Mouse (Mus musculus): ENCODE measurements around the gene 1110017D15Rik. TPM values are rescaled to one million over a fixed set of nuclear protein-coding genes. Genes with fewer than 3 reads are reported as not detected.
A peak's percentile ranks its signal among the peaks of the same experiment; 100 is the strongest.

Gene 1110017D15Rik
- total RNA-seq, 2 experiments from 2014 or later = 8.7 TPM

DNA sequence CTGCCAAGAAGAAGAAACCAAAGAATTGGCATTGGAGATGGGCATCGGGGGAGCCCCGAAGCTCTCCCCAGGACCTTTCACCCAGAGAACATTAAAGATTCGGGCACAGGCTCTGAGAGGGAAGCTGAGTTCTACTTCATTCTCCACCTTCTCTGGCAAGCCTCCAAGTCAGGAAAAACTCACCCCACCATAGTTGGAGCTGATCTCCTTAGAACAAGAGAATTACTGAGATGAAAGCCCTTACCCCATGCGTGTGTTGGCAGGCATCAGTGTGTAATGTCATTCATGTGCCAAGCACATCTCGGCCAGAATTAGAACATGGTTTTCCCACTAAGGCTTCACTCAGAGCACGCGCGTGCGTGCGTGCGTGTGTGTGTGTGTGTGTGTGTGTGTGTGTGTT, 21.3 kb downstream of the 1110017D15Rik start:
- DNase-seq (ENCODE audit: low spot score in 2 of 2) = peak; percentile 67 to 86
- intact Hi-C loops (cut with DNase I) = no loop called here

DNA sequence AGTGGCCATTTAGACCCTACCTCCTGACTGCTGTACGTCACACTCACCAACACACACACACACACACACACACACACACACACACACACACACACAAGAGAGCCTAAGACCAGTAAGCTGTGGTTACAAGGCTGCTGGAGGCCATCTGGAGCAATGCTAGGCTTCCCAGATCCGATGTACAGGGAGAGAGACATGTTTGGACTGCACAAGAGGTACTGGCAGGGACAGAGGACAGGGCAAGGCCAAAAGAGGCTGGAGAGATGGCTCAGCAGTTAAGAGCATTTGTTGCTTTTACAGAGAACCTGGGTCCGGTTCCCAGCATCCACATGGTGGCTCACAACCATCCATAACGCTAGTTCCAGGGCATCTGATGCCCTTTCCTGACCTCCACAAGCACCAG, 22.1 kb downstream of the 1110017D15Rik start:
- intact Hi-C loops (cut with DNase I) = no loop called here
- DNase-seq (ENCODE audit: low spot score in 2 of 2) = no peak

DNA sequence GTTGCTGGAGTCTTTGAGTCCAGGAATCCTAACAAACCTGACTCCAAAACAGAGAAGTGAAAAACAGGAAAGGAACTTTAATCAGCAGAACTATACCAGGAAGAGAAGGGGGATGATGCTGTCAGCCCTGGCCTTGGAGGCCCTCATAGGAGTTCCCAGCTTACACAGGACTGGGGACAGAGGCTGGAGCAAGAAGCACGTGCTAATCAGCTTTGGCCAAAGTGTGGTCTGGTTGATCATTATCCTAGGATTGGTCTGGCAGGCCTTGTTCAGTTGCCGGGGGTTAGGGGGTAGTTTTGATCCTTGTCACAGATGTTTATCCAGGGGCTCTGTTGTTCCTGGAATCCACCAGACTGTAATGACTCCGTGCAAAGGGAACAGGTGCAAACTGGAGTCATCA, 22.8 kb downstream of the 1110017D15Rik start:
- DNase-seq (ENCODE audit: low spot score in 2 of 2) = no peak
- intact Hi-C loops (cut with DNase I) = no loop called here

DNA sequence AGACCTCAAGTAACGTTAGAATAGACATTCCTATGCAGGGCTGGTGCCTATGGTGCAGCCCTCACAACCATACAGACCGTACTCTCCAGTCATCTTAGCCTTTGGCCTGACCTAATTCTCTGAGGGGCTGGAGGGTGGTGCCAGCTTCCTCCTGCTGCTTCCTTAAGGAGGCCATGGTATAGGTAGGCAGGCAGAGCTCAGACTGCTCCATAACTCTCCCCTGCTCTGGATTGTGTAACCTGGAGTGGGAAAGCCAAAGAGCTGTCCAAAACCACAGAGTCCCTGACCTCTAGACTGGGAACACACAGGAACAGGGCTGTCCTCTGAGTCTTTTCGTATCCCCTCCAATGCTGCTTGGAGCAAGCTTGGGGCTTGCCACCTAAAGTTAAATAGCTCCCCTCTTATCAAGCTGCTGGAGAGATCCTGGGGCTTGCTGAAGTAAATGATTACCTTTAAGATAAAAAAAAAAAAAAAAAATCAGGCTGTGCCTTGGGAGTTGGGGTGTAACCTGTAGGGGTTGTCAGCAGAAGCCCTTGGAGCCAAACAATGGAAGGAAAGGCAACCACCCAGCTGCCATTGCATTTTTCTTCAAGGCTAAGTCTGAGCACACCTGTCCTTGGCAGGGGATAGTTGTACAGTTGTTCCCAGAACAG, 23.5 kb downstream of the 1110017D15Rik start:
- intact Hi-C loops (cut with DNase I) = no loop called here
- no peak for DNase-seq (ENCODE audit: low spot score in 2 of 2)

DNA sequence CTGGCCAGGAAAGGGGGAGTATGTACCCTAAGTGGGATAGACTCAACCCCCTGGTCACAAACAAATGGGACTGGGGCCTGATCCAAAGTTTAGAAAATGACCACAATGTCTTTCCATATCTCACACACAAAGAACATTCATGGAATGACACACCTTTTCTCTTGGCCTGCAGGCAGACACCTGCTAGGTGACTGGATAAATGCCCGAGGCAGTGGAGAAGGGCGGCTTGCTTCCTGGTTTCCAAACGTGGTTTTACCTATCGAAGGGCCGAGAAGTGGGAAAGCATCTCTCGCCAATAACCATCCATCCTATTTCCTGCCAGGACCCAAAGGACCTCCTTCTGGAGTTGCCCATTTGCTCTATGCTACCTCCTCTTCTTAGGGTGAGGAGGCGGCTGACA, 24.2 kb downstream of the 1110017D15Rik start:
- intact Hi-C loops (cut with DNase I) = no loop called here

DNA sequence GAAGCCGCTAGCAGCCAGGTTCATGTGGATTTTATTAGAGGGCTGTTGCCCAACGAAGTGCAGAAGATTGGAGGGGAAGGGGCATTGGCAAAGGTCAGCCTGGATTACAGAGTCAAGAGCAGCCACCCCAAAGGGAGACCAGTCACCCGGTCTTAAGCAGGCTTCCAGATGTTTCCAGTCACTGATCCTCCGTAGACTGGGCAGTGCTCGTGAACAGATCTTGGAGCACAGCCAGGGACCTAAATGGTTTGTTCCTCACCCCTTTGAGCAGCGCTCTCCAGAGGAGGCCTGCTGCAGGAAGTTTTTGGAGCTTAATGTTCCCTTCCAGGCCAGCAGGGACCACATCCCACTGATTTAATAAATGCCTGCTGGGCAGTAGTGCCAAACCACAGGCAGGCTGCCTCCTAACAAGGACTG, 35.5 kb downstream of the 1110017D15Rik start:
- intact Hi-C loops (cut with DNase I) = no loop called here
- DNase-seq (ENCODE audit: low spot score in 2 of 2) = peak in 1 of 2 experiments; percentile 62

More for the DNA sequence above, 24.2 kb downstream of the 1110017D15Rik start:
- DNase-seq (ENCODE audit: low spot score in 2 of 2) = no peak

DNA sequence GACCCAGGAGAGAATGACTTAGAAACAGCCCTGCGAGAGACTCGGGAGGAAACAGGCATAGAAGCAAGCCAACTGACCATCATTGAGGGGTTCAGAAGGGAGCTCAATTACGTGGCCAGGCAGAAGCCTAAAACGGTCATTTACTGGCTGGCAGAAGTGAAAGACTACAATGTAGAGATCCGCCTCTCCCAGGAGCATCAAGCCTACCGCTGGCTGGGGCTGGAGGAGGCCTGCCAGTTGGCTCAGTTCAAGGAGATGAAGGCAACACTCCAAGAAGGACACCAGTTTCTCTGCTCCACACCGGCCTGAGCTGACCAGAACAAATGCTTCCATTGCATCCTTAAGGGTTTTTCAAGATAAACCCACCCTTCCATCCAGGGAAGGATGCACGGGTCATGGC, 36.9 kb downstream of the 1110017D15Rik start:
- intact Hi-C loops (cut with DNase I) = no loop called here
- no peak for DNase-seq (ENCODE audit: low spot score in 2 of 2)

DNA sequence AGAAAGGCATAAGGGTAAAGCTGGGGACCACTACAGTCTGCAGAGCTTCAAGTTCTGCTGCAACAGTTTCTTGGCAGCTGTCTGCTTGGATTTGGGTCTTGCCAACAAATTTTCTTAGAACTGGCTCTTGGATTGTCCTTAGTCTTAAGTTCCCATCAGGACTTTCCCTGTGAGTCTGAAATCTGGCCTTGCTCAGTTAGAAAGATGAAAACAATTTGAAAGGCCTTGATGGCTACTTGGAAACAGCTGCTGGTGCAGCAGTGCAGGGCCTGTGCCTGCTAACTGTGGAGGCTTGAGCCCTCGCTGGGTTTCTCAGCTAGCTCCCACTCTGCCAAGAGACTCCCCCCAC, 37.7 kb downstream of the 1110017D15Rik start:
- intact Hi-C loops (cut with DNase I) = no loop called here
- DNase-seq (ENCODE audit: low spot score in 2 of 2) = no peak

DNA sequence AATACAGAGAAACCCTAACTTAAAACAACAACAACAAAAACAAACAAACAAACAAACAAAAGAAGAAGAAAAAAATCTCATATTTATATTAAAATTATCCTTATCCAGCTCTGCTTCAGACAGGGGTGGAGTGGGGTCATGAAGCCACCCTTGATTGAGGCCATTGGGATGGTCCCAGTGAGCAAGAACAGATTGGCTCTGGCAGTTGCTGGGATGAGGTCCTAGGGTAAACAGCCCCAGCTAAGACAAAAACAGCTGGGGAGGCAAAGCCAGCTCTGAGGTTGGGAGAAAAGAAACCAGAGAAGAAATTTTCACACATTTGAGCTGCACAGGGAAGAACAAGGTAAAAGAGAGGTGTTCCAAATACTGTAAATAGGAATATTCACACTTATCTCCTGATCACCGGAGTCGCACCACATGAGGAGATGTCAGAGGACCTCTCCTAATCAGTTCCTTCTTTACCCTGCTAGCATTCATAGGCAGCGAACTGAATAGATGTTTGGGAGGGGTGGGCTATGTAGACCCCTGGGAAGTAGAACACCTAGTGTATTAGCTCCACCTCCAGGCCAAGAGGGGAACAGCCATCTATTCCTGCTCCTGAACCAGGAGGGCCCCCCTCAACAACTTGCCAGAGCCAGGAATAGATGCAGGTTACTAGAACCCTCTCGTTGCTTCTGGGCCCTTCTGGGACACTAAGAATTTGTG, 38.2 kb downstream of the 1110017D15Rik start:
- intact Hi-C loops (cut with DNase I) = no loop called here

DNA sequence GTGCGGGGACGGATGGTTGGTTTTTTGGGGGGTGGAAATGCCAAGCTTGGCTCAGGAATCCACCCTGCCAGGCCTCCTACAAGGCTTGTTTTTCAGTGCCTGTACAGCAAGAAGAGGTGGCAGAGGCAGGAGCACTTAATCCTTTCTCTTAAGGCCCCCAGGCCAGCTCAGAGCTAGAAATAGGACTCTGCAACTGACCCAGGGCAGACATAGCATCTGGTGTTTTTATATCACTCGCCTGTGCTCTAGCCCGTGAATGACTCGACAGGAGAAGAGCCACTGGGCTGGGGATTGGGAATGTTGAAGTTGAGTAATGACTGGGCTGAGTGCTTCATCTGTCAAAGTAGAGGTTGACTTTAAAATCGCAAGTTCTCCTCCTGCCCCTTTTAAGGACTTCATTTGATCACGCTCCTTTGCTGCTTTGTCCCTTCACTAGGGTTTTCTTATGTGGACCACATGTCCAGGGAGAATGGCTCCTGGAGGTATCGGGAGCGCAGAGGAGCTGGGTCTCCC, 39.4 kb downstream of the 1110017D15Rik start:
- DNase-seq (ENCODE audit: low spot score in 2 of 2) = no peak
- intact Hi-C loops (cut with DNase I) = no loop called here

More for the DNA sequence above, 38.2 kb downstream of the 1110017D15Rik start:
- DNase-seq (ENCODE audit: low spot score in 2 of 2) = no peak

DNA sequence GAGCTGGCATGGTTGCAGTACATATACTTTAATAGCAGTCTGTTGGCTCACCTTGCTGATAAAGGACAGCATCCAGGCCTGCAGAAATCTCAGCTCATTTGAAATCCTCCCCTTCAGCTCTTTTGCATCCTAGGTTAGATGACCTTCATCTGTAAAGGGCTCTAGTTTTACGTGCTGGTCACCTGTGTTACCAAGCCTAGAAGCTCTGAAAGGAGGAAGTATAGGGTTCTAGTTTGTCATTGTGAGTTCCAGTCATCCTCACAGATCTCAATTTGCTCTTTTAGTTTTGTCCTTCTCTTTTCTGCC, 45.8 kb downstream of the 1110017D15Rik start:
- intact Hi-C loops (cut with DNase I) = no loop called here
- no peak for DNase-seq (ENCODE audit: low spot score in 2 of 2)

DNA sequence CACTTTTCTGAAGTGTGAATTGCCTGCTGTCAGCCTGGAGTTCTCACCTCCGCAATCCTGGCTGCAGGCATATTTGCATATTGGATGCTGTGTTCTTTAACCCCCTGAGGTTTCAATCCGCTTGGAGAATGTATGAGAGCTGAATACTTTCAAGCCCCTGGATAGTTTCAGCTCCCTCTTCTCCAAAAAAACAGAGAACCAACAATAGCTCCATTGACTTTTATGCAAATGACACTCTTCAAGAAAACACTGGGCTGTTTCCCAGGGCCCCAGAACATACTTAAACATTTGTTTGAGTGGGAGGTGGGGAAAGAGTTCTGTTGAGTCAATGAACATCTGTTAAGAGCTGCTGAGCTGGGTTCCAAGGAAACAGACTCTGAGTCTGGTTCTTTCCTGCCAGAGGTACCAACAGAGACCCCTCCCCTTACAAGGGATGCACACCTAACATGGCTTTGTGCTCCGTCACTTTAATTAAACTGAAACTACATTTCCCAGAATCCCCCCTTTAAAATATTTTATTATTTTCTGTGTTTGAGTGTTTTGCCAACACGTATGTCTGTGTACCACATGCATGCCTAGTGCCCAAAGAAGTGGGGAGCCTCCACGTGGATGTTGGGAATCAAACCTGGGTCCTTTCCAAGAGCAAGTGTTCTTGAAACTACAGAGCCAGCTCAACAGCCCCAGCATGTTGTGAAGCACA, 46.3 kb downstream of the 1110017D15Rik start:
- intact Hi-C loops (cut with DNase I) = no loop called here
- peak; percentile 58 to 87 for DNase-seq (ENCODE audit: low spot score in 2 of 2)

DNA sequence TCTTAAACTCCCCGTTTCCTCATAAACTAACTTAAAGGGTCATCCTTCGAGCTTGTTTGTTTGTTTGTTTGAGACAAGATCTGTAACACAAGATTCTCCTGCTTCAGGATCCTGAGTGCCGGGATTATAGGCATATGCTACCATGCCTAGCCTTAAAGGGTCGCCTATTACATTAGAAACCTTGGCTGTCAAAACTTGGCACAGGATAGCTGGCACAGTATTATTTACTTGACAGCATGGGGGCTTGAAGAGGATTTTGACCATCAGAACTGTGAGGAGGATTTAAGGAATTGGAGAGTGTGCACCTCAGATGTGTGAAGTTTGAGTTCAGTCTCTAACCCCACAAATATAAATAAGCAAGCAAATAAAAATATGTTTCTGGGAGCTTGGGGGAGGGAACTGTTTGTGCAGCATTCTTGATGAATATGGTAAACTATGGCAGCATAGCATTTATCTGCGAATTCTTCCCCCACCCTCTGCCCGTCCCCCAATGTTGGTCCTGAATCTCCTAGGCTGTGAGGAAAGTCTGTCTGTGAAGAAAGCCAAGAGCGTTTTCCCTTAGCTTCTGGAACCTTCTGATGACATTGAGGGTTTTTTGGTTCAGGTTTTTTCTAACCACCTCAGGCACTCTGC, 47.0 kb downstream of the 1110017D15Rik start:
- DNase-seq (ENCODE audit: low spot score in 2 of 2) = no peak
- intact Hi-C loops (cut with DNase I) = no loop called here

DNA sequence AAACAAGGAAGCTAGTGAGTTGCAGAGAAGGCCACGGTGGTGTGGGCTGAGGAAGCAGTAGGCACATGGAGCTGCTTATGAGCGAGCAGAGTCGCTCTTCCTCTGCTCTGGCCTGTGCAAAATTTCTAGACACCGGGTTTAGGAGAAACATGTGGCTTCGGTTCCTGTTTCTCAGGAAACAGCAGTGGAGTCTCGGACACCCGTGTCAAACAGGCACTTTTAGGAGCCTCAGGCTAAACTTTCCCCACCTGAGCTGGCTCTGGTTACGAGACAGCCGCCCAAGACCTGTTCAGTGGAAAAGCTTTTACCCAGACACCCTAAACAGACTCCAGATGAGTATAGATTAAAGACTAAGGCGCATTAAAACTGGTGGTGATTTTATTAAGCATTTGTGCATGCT, 47.9 kb downstream of the 1110017D15Rik start:
- intact Hi-C loops (cut with DNase I) = loop anchor here (2.0 to 5.0 kb wide), 4 partner anchors 38 to 240 kb away; partner anchors contain the start of genes Dnaic1 and Fam219a
- no peak for DNase-seq (ENCODE audit: low spot score in 2 of 2)

DNA sequence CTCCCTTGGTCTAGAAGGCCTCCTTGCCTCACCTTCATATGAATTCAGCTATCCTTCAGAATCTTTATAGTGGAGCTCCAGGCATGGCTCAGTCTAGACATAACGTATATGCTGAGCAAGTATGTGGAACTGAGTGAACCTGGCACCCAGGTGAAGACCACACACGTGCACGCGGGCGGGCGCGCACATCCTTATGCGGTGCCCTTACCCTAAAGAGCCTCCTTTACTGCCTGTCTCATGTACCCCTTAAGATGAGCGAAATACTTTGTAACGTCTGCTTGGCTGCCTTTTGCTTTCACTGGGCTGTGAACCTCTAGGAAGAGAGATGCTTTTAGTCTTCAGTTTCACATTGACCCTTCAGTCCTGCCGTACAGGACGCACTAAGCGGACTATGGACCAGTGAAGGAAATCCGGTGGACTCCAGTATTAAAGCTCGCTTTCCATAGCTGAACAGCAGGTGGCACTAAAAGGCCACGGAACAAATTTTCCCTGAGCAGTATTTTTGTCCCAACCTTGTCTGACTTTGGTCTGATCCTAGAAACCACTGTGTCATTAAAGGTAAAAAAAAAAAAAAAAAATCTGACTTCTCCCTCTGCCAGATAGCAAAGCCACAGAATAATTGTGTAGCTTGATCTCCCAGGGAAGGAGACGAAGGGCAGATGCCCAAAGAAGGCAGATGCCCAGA, 48.6 kb downstream of the 1110017D15Rik start:
- intact Hi-C loops (cut with DNase I) = loop anchor here (2.0 to 5.0 kb wide), 4 partner anchors 39 to 240 kb away; partner anchors contain the start of genes Dnaic1 and Fam219a
- peak; percentile 56 to 74 for DNase-seq (ENCODE audit: low spot score in 2 of 2)

DNA sequence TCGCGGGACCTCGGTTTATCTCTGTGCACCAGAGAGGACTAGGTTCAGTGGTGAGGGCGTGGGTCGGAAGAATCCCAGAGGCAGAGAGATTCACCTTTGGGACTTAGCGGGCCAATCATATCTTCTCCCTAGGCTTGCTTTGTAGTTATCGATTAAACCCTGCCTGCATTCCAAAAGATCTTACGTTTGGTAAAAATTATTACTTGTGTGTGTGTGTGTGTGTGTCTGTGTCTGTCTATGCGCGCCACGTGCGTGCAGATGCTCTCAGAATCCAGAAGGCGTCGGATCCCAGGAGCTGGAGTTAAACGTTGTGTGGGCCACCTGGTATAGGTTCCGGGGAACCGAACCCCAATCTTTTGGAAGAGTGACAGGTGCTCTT, 51.9 kb downstream of the 1110017D15Rik start:
- intact Hi-C loops (cut with DNase I) = loop anchor here (5.0 kb wide), 3 partner anchors 42 to 147 kb away; partner anchors contain the start of genes Dnaic1 and Fam219a
- DNase-seq (ENCODE audit: low spot score in 2 of 2) = peak; percentile 22 to 28

DNA sequence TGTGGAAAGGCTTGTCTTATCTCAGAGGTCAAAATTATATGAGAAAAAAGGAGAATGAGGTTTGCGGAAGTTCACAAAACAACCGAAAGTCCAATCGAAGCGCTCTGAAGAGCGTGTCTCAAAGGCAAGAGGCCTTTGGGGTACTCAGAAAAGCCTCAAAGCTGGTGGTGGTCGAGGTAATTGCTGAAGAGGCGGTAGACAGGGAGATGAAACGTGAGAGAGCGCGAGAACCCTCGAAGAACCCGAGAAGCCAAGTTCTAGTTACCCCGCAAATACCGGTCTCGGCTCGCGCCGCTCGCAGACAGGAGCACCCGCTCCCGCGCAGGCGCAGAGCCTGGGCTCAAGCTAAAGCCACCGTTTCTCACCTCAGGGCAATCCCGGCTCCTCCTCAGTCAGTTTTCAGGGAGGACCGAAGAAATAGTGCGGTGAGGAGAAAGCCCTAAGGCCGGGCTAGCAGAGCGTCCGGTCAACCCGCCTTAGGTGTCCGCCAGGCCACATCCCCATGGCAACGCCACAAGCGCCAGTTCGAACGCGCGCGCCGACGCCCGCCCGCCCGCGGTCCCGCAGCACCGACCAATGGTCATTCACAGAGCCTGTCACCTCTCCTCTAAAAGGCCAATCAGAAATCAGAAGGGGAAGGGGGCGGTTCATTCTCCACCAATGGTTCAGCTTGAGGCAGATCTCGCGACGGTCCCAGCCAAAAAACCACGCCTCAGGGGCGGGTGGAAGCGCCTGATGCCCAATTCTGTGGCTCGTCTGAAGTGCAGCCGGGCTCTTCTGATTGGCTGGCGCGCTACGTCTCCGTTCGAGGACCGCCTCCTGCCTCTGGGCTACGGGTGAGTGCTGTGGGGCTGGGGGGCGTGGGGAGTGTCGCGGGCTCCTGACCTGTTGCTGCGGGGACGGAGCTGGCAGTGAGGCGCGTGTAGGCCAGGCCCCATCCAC, 52.5 kb downstream of the 1110017D15Rik start, which contains the start of the genes Kif24 and Nudt2:
Gene Kif24, minus strand, starts transcription at position 543 of the 942 bp plus-strand sequence.
Gene Nudt2, plus strand, starts transcription at position 807 of the 942 bp plus-strand sequence.
- intact Hi-C loops (cut with DNase I) = loop anchor here (5.0 kb wide), 3 partner anchors 43 to 148 kb away; partner anchors contain the start of genes Dnaic1 and Fam219a
- peak; percentile 98 to 99 for DNase-seq (ENCODE audit: low spot score in 2 of 2)
